Mouse (Mus musculus) ES-CJ7 (cell line): ENCODE measurements around the gene Olfr1438-ps1.
"Not testable (repeated sequence)": the region's sequence is repeated elsewhere in the genome, so short reads cannot be mapped to it uniquely, and the experiment has no call there.

Experiments used
- DNase-seq: peaks from one replicate; pipeline ENCODE4 v3.0.0; 2011; ENCODE audit warnings: low read depth, low spot score

Olfr1438-ps1 gene

DNA sequence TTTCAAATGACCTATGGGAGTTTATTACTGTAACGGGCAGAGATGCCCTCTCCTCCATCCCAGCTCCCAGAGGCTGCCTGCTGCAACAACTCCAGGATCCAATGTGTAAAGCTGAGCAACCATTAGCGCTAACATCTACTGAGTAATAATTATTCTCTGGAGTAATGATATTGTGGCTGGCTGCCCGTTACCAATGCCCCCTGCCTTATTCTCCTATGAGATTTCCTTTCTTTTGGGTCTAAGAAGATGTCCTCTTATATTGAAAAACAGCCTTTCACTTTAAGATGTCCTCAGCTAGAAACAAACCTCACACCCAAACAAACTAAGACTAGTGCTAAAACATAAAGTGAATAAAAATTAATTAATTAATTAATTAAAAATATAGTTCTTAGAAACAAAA is at the start of gene Olfr1438-ps1:
Gene Olfr1438-ps1 (minus strand): TSS at position 101 of the 400 bp plus-strand sequence.
- no peak for DNase-seq

DNA sequence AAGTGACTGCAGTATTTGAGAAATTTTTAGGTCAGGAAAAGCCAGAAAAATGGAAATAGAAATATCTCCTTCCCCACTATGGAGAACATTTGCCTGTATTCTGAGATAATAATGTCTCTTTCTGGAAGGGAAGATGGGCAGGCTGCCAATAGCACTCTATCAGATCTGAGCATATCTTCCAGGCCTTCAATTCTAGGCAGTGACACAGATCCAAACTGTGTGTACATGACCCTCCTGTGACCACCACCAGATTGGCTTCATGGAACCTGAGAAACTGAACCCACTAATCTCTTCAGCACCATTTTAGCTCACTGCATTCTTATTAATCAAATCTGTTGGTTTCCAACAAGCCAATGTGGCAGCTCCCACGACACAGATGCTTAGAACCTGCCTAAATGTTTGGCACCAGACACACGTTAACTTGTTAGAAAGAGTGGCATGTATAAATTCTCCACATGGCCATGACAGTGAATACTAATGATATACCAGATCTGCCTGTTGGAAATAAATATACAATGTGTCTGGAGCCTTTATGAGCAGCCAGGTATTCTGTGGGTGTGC is 38.8 kb upstream of the Olfr1438-ps1 start:
- no peak for DNase-seq

DNA sequence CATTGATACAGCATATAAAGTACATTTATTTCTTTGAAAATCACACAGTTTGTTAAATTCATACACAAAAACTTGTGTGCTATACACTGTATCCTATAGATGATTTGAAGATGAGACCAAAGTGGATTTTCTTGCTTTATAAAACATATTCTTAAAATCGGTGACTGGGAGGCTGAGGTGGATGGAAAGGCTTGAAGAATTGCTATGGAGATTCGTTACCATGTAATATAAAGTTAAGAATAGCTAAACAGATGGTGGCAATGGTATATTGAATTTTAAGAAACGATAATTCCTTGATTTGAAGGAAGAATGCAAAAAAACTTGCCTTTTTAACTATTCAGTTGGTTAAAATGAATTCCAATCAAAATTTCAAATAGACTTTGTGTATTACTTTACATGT is 37.3 kb upstream of the Olfr1438-ps1 start:
- DNase-seq = no peak

DNA sequence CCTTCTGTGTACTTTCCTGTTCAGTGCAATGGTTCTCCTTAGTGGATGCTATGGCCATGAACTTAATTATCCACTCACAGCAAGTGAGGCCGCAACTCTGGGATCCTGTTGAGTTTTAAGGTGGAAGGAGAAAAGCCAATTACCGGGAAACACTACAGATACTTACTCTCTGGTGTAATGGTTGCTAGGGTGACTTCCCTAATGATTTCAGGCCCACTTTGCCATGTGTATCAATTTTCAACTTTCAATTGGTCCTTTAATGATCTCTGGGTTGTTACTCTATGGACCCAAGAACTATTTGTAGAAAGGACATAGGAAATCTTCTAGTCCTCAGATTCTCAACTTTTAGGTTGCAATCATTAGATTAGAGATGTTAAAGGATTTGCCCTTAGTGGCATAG is 10.7 kb downstream of the Olfr1438-ps1 start, which contains the start of gene Olfr1437:
Gene Olfr1437 (minus strand): TSS at position 101 of the 400 bp plus-strand sequence.
- DNase-seq = no peak

DNA sequence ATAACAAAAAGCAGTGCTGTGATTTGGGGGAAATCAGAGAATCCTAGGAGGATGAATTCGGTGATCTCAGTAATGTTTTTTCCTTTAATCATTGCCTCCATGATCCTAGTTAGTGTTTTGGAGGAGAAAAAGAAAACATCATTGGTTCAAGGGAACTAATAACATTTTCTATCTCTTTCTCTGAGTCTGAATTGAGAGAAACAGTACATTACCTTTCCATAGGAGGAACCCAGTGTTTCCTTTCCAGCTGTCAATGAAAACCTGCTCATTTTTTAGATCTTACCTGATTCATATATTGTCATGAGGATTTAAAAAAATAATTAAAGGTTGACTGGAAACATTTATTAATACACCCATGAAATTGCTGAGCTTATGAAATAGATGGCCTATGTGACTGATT is 36.7 kb downstream of the Olfr1438-ps1 start, which contains the start of gene Olfr1436:
Gene Olfr1436 (minus strand): TSS at position 101 of the 400 bp plus-strand sequence.
- DNase-seq = not testable (repeated sequence)

DNA sequence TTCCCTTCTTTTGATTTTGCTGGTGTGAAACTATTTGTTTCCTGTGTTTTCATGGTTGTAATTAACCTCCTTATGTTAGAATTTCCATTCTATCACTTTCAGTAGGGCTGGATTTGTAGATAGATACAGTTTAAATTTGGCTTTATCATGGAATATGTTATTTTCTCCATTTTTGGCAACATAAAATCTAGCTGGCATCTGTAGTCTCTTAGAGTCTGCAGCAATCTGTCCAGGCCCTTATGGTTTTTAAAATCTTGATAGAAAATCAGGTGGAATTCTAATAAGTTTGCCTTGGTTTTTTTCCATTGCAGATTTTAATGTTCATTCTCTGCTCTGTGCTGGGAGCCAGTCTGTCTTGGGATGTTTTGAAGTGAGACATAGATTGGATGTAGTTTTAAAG is 42.7 kb downstream of the Olfr1438-ps1 start:
- DNase-seq = no peak

DNA sequence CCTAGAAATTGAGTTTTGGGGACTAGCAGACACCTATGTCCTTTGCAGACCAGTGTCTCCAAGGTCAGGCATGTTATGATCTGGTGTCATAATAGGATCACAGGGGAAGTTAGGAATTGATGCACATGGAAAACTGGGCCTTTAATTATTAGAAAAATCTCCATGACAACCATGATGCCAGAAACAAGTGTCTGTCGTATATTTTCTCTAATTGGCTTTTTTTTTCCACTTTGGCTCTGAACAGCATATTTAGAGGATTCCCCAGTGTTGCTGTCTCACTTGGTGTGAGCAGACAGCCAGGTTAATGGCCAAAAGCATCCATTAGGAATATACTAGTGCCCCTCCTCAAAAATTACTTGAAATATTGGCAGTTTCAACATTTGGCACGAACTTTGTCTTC is 56.2 kb downstream of the Olfr1438-ps1 start, which contains the start of gene Olfr1434:
Gene Olfr1434 (plus strand): TSS at position 301 of the 400 bp plus-strand sequence.
- no peak for DNase-seq
